Mouse (Mus musculus) ovary, postnatal 14 days (tissue): Measurements from ENCODE around the gene Defb42.

Experiments used
- DNase-seq: peaks from one replicate; pipeline ENCODE4 v3.0.0; 2022; ENCODE audit warnings: low spot score

Gene Defb42

GRCm38 (mm10) chr14:63046691-63047090 is at the start of gene Defb42:
Gene Defb42, plus strand, starts transcription at chr14:63046991.
- DNase-seq = no peak

- no peak for DNase-seq
Measured at GRCm38 (mm10) chr14:62997777-62998176, 49.0 kb upstream of the Defb42 start, which contains the start of gene Defb47. Gene Defb47, plus strand, starts transcription at chr14:62998077.

DNA sequence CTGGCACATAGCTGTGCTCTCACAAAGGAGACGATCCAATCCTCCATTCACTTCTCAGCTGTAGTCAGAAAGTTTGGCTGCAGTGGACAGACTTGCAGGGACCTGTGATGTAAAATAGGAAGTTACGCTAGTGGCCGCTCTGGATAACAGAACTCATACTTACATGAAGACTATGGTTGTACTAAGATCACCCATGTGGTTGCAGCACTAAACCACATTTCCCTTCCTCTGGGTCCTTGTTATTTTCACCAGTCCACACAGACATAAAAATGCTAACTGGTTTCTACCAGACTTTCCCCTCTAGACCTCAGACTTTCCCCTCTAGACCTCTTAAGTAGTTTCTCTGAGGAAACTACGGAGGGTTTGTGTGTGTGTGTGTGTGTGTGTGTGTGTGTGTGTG is 47.8 kb upstream of the Defb42 start:
- DNase-seq = no peak

DNA sequence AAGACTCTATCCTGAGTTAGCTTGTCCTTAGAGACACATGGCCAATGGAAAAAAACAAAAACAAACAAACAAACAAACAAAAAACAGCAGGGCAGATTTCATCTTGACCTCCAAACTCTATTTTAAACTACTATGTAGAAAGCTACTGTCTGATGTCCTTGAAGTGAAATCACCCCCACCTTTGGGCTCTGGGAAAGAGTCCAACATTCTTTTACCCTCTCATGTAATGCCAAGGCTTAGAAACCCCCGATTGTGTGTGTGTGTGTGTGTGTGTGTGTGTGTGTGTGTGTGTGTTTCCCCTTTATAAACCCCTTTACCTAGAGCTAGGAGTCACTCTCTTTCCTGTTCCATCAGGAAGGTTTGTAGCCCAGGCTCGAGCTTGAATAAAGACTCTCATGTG is 44.2 kb upstream of the Defb42 start:
- DNase-seq = no peak

GRCm38 (mm10) chr14:63011471-63011870 is 35.3 kb upstream of the Defb42 start, which contains the start of gene Defb43:
Gene Defb43, plus strand, starts transcription at chr14:63011771.
- DNase-seq = no peak

DNA sequence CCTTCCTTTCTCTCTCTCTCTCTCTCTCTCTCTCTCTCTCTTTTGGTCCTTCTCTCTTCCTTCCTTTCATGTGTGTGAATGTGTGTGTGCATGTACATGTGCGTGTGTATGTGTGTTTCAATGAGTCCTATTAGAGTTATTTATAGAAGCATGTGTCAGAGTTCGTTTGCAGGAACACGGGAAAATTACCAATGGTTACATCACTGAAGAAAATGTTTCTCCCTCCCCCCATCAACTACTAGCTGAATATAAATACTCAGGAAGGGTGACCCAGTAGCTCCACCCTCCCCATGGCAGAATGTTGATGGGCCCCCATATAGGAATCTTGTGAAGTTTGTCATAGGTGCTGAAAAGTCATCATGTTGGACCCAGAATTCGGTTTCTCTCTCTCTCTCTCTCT is 33.7 kb upstream of the Defb42 start:
- no peak for DNase-seq

DNA sequence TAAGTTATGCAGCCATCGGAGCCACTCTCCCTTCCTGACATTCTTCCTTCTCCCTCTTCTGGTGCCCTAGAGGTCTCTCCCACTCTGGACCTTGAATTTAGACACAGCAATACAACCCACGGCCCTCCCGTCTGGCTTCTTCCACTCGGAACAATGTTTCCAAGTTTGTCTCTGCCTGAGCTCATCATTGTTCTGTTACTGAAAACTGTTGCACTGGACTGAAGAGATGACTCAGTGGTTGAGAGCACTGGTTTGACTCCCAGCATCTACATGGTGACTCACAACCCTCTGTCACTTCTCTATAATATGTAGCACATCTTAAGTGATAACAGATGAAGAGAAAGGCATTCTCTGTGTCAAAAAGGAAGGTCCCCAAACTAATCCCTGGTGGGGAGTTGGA is 32.1 kb upstream of the Defb42 start:
- no peak for DNase-seq

- DNase-seq = no peak
Measured at GRCm38 (mm10) chr14:63020524-63021156, 26.2 kb upstream of the Defb42 start.

DNA sequence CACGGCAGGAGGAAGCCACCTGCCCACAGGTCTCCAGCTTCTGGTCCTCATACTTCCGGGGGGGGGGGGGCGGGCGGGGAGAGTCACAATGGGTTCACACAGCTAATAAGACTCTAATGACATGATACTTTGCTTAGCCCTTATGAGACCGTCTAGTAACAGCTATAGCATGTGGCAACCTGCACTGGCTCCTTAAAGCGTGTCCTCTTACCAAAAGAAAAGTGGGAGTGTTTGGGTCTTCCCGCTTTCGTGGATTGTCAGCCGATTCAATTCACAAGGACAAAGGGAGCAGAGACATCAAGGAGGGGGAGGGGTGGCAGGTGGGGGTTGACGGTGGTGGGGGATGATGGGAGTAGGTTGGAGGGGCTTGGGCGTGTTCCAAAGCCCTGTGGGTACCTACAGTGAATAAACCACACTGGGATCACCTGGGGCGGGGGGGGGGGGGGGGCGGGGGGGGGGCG is 3.1 kb downstream of the Defb42 start, which contains the start of gene Defb30:
Gene Defb30, minus strand, starts transcription at position 51 of the 461 bp plus-strand sequence.
- no peak for DNase-seq

- DNase-seq = peak; percentile 71
Measured at GRCm38 (mm10) chr14:63050769-63051168, 4.0 kb downstream of the Defb42 start.

- DNase-seq = peak; percentile 46
Measured at GRCm38 (mm10) chr14:63054729-63055128, 7.9 kb downstream of the Defb42 start.

DNA sequence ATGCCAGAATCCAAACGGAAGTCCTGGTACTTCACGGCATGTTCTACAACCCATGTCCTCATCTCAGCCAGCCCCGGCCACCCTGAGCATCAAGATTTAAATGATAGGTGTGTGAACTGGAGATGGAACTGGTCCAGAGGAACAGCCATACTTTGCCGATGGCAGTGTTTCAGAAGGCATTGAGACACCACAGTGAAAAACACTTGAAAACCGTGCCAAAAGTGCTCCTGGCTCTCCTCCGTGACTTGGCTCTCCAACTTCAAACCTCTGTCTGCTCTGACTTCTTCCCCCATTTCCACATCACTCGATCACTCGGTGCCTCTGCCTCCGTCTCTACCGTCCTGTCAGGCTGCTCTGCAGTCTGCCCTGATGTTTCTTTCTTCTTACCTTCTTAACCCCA is 13.6 kb downstream of the Defb42 start:
- no peak for DNase-seq

DNA sequence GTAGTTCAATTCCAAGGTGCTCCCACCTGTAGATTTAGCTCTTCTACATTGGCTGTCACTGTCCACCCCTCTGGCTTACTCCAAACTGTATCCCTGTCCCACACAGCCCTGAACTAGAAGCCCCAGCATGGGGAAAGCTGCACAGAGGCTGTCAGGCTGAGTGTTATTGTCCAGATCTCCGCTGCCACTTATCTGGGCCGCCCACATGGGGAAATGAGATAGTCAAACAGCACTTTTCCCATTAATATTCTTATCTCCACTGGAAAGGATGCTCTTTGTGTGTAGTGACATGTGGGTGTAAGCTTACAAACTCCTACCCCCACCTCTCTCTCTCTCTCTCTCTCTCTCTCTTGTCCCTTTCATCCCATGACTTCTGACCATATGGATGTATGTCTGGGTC is 15.4 kb downstream of the Defb42 start:
- no peak for DNase-seq

- DNase-seq = no peak
Measured at GRCm38 (mm10) chr14:63065391-63065790, 18.6 kb downstream of the Defb42 start.

- peak; percentile 73 for DNase-seq
Measured at GRCm38 (mm10) chr14:63066630-63067310, 20.0 kb downstream of the Defb42 start.

GRCm38 (mm10) chr14:63067708-63068107 is 20.9 kb downstream of the Defb42 start:
- no peak for DNase-seq
